Mouse (Mus musculus) liver, adult (tissue): ENCODE data around the gene Rcor1.

Experiments used
- GATA4 ChIP-seq: IDR thresholded peaks from 2 replicates; pipeline ENCODE4 v1.6.1; 2014; ENCODE audit warnings: mild to moderate bottlenecking, low read length; ENCODE audit not compliant: insufficient replicate concordance

Gene Rcor1

GRCm38 (mm10) chr12:111125666-111126065 is 86.5 kb downstream of the Rcor1 start:
- no peak for TF ChIP-seq GATA4

- TF ChIP-seq GATA4, result no peak
These were observed 95.0 kb downstream of the Rcor1 start for GRCm38 (mm10) chr12:111134169-111134568.

- TF ChIP-seq GATA4, result no peak
These were observed 95.9 kb downstream of the Rcor1 start for GRCm38 (mm10) chr12:111134791-111135733.

GRCm38 (mm10) chr12:111135953-111136352 is 96.8 kb downstream of the Rcor1 start:
- no peak for TF ChIP-seq GATA4

- no peak for TF ChIP-seq GATA4
These were observed 97.9 kb downstream of the Rcor1 start for GRCm38 (mm10) chr12:111137079-111137478.

- no peak for TF ChIP-seq GATA4
These were observed 103.9 kb downstream of the Rcor1 start for GRCm38 (mm10) chr12:111143005-111143508.

GRCm38 (mm10) chr12:111143509-111144063 is 104.4 kb downstream of the Rcor1 start:
- TF ChIP-seq GATA4, result no peak

- TF ChIP-seq GATA4, result no peak
These were observed 105.4 kb downstream of the Rcor1 start for GRCm38 (mm10) chr12:111144598-111144997.

GRCm38 (mm10) chr12:111145269-111145668 is 106.1 kb downstream of the Rcor1 start:
- TF ChIP-seq GATA4, result no peak

GRCm38 (mm10) chr12:111149495-111150235 is 110.5 kb downstream of the Rcor1 start:
- TF ChIP-seq GATA4, result no peak

GRCm38 (mm10) chr12:111150236-111150596 is 111.1 kb downstream of the Rcor1 start:
- no peak for TF ChIP-seq GATA4

- no peak for TF ChIP-seq GATA4
These were observed 112.4 kb downstream of the Rcor1 start for GRCm38 (mm10) chr12:111151422-111152156.

- no peak for TF ChIP-seq GATA4
These were observed 113.4 kb downstream of the Rcor1 start for GRCm38 (mm10) chr12:111152579-111152978.

- no peak for TF ChIP-seq GATA4
These were observed 114.0 kb downstream of the Rcor1 start for GRCm38 (mm10) chr12:111152981-111153710.
